Mouse (Mus musculus): ENCODE measurements at regions not wholly inside any gene's neighbourhood (a gene's known extent, or its start where the extent isn't known, plus 50 kb on each side); places are given as distances from the start of the nearest gene placed in this dataset.

DNA sequence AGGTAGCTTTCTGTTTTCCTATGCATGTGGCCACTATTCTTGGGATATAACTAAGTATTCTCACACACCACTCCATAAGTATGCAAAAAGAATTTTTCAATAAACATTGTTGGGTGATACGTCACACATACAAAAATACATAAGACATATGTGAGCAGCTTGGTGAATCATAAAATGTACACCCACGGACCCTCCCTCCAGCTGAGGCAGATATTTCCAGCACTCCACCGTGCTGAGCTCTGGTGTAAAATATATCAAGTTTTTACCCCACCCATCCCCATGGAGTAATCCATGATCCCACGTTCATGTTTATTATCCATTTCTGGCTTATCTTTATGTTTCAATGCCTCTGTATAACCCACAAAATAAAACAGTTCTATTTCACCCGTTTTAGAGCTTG, 126.0 kb downstream of the Mex3b start:
- no peak for TF ChIP-seq CTCF (IDR thresholded peaks at IDR 0.05; ENCODE audit: extremely low read depth, insufficient read depth, insufficient read length, insufficient replicate concordance)
- TF ChIP-seq POLR2A (IDR thresholded peaks at IDR 0.05; ENCODE audit: low read depth, low read length): no peak

All from spleen, adult 2 months (tissue).